Mouse (Mus musculus) cortical plate, adult 2 months (tissue): ENCODE data around the gene Cbfb. TPM values are rescaled to one million over a fixed set of nuclear protein-coding genes. Genes with fewer than 3 reads are reported as not detected.

Source experiments
- H3K27ac ChIP-seq: fragments of 200-500 bp; 2 replicates; pipeline ENCODE4 v1.5.1; 2012; ENCODE audit warnings: low read length, control low read depth, inconsistent platforms; ENCODE audit not compliant: insufficient read depth
- H3K4me1 ChIP-seq: fragments of 200-500 bp; 2 replicates; pipeline ENCODE4 v1.6.1; 2011; ENCODE audit warnings: low read length; ENCODE audit not compliant: control insufficient read depth, insufficient read depth
- H3K4me3 ChIP-seq: fragments of 200-500 bp; 2 replicates; pipeline ENCODE4 v1.5.1; 2011; ENCODE audit warnings: mild to moderate bottlenecking, low read length, control low read depth; ENCODE audit not compliant: insufficient read depth
- CTCF ChIP-seq: fragments of 200-500 bp; IDR thresholded peaks from 2 replicates; pipeline ENCODE4 v1.5.1; 2011; ENCODE audit warnings: mild to moderate bottlenecking, control low read depth, low read length; ENCODE audit not compliant: insufficient read depth; ENCODE audit errors: extremely low read depth
- POLR2A ChIP-seq: fragments of 200-500 bp; IDR thresholded peaks from 2 replicates; pipeline ENCODE4 v1.6.1; 2011; ENCODE audit warnings: mild to moderate bottlenecking, low read length, control low read depth; ENCODE audit not compliant: insufficient read depth; ENCODE audit errors: extremely low read depth
- polyA plus RNA-seq: library from polyadenylated mRNA; depleted of rRNA; stranded (reverse); fragments of >200 nt; gene quantifications from 2 replicates; pipeline ENCODE4 v1.2.3, GENCODE M21; 2012

Cbfb gene
- polyA plus RNA-seq, 1 experiment, result 17.7 TPM

DNA sequence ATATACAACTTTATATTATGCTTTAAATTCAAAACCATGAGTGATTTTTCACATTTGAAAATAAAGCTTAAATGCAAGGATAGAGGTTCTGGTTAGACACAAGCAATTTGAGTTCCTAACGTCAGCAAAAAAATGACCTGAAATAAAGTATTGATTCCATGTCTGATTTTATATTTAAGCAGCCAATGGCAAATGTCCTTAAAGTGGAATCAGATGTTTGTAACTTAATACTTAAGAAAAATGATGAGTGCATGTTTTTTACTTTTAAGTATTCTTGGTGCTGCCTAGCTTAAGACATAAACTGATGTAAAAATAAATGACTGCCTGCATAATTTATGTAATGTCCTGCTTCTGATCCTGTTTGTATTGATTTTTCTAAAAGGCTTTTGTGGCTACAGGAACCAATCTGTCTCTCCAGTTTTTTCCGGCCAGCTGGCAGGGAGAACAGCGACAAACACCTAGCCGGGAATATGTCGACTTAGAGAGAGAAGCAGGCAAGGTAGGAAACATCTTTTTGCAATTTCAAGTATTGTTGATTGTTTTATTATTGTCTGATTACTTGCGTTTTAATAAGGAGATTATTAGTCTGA, 7.8 kb downstream of the Cbfb start:
- no peak for TF ChIP-seq POLR2A
- no peak for TF ChIP-seq CTCF
- H3K4me1 ChIP-seq, result no peaks in the 10 kb centered on the region; the same call in 1 of the 2 replicates
- no peak overlapping the region for H3K27ac ChIP-seq
- H3K4me3 ChIP-seq, result no peak overlapping the region

DNA sequence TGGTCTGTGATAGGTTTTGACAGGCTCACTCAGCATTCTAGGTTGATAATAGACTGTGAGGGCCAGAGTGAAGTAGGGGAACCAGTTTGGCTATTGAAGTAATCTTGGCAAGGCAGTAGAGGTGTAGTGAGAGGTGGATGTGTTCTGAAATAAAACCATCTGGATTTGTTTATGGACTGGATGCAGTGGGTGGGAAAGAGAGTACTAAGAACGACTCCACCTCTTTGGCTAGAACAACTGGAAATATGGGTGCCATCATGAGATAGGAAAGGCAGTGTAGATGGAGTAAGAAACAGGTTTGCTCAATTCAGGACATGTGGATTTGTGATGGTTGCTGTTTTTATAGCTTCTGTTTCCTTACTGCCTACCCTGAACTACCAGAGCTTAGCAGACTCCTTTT, 11.7 kb downstream of the Cbfb start:
- TF ChIP-seq CTCF (no peak), POLR2A (no peak)
- Histone ChIP-seq H3K4me1 (no peaks in the 10 kb centered on the region), H3K4me3 (no peak overlapping the region), H3K27ac (no peak overlapping the region)

- TF ChIP-seq POLR2A (no peak), CTCF (no peak)
- H3K4me1 ChIP-seq, result no peaks in the 10 kb centered on the region
- H3K27ac ChIP-seq, result no peak overlapping the region
- no peak overlapping the region for H3K4me3 ChIP-seq
Observed at GRCm38 (mm10) chr8:105186467-105187005, 16.1 kb downstream of the Cbfb start.

- no peak overlapping the region for H3K27ac ChIP-seq
- no peak overlapping the region for H3K4me3 ChIP-seq
- no peak for TF ChIP-seq CTCF
- no peak for TF ChIP-seq POLR2A
- no peaks in the 10 kb centered on the region for H3K4me1 ChIP-seq
Observed at GRCm38 (mm10) chr8:105192182-105192581, 21.7 kb downstream of the Cbfb start.

DNA sequence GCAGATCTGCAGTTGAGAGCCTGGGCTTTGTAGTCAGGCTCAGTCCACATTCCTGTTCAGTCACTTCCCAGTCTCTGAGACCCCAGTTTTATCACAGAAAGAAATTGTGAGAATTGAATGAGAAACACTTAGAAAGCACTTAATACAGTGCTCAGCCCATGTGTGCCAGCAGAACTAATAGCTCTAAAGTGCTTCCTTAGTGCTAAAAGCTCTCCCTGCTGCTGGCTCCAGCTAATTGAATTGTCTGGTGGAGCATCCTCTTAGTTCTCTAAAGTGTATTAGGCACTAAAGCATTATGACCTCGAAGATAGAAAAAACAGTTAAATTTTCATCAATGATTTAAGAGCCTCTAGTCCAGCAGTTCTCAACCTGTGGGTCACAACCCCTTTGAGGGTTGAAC, 35.3 kb downstream of the Cbfb start:
- Histone ChIP-seq H3K27ac (no peak overlapping the region), H3K4me1 (peaks cover 2% of the 10 kb centered on the region; the same call in 1 of the 2 replicates), H3K4me3 (no peak overlapping the region)
- TF ChIP-seq CTCF (no peak), POLR2A (no peak)

DNA sequence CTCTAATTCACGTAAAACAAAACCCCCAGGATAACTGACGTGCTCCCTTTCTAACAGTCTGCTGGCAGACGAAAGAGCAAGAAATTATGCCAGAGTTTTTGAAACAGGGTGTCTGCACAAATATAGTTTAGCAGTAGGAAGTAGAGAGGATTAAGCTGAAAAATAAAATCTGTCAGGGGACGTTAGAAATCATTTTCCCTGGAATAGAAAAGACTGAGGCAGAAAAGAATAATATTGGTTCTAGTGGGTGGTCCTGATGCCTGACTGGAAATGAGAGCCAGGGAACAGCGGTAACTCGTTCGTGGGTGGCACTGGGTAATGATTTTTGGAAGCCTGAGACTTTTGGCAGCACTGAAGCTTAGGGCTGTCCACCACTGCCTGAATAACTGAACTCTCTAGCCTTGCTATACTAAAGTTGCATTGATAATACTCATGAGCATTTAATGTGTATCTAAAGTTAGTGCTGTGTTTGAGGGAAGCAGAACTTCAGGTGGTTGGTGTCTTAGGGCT, 36.3 kb downstream of the Cbfb start:
- Histone ChIP-seq H3K4me3 (no peak overlapping the region), H3K27ac (no peak overlapping the region), H3K4me1 (peaks cover 2% of the 10 kb centered on the region; the same call in 1 of the 2 replicates)
- TF ChIP-seq POLR2A (no peak), CTCF (no peak)

DNA sequence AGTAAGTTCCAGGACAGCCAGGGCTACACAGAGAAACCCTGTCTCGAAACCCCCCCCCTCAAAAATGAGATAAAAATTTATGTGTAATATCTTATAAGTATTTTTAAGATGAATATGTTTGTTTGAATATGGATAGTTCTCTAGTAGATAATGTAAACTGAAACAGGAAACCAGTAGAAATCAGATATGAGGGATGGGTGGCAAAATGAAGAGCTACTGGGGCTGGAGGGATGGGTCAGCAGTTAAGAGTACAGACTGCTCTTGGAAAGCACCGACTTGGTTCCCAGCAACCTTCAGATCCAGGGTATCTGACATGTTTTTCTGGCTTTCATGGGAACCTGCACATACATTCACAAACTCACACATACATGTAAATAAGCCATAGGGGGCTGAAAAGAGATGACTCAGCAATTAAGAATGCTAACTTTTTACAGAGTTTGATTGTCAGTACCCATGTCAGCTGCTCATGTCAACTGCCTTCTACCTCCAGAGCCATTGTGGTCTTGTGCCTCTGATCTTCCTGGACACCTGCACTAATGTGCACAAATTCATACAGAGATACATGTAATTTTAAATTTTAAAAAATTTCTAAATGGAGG, 37.3 kb downstream of the Cbfb start:
- H3K4me3 ChIP-seq, result no peak overlapping the region
- TF ChIP-seq CTCF, result no peak
- TF ChIP-seq POLR2A, result no peak
- H3K27ac ChIP-seq, result no peak overlapping the region
- H3K4me1 ChIP-seq, result peaks cover 2% of the 10 kb centered on the region; the same call in 1 of the 2 replicates

DNA sequence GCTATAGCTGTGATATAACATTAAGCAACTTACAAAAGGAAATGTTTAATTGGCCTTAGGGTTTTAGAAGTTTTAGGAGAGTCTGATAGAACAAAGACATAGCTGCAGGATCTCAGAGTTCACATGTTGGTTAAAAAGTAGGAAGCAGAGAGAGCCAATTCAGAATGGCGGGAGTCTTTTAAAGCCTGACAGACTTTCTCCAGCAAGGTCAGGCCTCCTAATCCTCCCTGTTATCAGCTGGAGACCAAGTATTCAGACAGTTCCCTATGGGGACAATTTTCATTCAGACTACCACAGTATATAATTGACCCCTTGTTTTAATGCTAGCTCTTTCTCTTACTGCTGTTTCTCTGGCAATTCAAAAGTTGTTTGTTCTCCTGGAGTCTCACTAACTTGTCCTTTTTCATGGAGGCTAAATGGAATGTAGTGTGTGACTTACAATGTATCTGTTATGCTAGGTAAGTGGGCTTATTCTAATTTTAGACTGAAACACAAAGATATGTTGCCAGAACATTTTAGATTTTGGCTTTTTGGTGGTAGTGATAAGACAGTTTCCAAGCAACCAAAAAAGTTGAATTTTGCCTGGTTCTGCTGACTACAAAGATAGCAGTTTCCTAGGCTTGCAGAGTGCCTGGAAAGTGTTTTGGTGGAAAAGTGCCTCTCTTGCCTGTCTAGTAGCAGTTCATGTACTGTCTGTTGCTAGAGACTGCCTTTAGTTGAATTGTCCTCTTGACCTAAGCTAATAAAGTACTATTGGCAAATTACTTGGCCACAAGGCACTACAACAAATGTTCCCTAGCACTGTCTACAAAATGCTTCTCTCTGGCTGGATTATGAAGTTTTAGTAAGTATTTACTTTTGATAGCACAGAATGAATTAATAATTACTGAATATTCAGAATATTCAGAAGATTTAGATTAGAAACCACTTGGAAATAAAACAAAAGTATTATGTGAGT, 39.0 kb downstream of the Cbfb start:
- H3K4me1 ChIP-seq, result peaks cover 2% of the 10 kb centered on the region; the same call in 1 of the 2 replicates
- TF ChIP-seq CTCF (no peak), POLR2A (no peak)
- no peak overlapping the region for H3K4me3 ChIP-seq
- H3K27ac ChIP-seq, result no peak overlapping the region

DNA sequence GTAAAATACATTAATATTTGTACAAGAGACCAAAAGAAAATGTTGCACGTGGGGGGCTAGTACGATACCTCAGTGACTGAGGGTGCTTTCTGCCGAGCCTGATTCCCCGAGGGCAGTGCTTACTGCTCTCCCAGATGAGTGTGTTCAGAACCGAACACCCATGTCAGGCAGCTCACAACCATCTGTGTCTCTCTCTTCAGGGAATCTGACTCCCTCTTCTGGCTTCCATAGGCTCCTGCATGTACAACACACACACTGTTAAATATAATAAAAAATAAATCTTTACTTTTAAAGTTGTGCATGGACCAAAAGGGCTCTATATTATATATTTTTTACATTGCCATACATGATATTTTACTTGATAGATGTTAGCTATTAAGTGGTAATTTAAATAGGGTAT, 43.6 kb downstream of the Cbfb start:
- Histone ChIP-seq H3K4me3 (no peak overlapping the region), H3K4me1 (no peaks in the 10 kb centered on the region; the same call in 1 of the 2 replicates), H3K27ac (no peak overlapping the region)
- TF ChIP-seq POLR2A (no peak), CTCF (no peak)
